Mouse (Mus musculus) heart, embryonic 16.5 days (tissue): Measurements from ENCODE around the gene Rcbtb2. TPM values are rescaled to one million over a fixed set of nuclear protein-coding genes. Genes with fewer than 3 reads are reported as not detected.
A peak's percentile ranks its signal among the peaks of the same experiment; 100 is the strongest.

ENCODE experiments used
- ATAC-seq: fragments of 200-750 bp; cut with Nextera tagmentation; replicated peaks from 2 replicates; pipeline ENCODE4 v1.8.0; 2017; ENCODE audit warnings: moderate number of reproducible peaks; ENCODE audit not compliant: insufficient read depth, low FRiP score; ENCODE audit errors: extremely low read depth
- H3K27ac ChIP-seq: fragments of 300-500 bp; sonication (generic); 2 replicates; pipeline ENCODE4 v1.5.1; 2014; ENCODE audit warnings: mild to moderate bottlenecking, low read length, control low read depth, moderate library complexity
- H3K27me3 ChIP-seq: fragments of 300-500 bp; sonication (generic); 2 replicates; pipeline ENCODE4 v1.6.1; 2014; ENCODE audit warnings: low read length, mixed read lengths; ENCODE audit not compliant: control insufficient read depth, insufficient read depth
- H3K36me3 ChIP-seq: fragments of 300-500 bp; sonication (generic); 2 replicates; pipeline ENCODE4 v1.6.1; 2014; ENCODE audit not compliant: control insufficient read depth, insufficient read depth
- H3K4me1 ChIP-seq: fragments of 300-500 bp; sonication (generic); 2 replicates; pipeline ENCODE4 v1.6.1; 2014; ENCODE audit warnings: low read length, mixed read lengths; ENCODE audit not compliant: control insufficient read depth, insufficient read depth
- H3K4me2 ChIP-seq: fragments of 300-500 bp; sonication (generic); 2 replicates; pipeline ENCODE4 v1.6.1; 2014; ENCODE audit warnings: low read depth, mild to moderate bottlenecking, control low read depth, low read length
- H3K4me3 ChIP-seq: fragments of 300-500 bp; sonication (generic); 2 replicates; pipeline ENCODE4 v1.5.1; 2014; ENCODE audit warnings: mild to moderate bottlenecking, control low read depth, low read length
- H3K9ac ChIP-seq: fragments of 300-500 bp; sonication (generic); 2 replicates; pipeline ENCODE4 v1.6.1; 2014; ENCODE audit warnings: low read length, control low read depth
- H3K9me3 ChIP-seq: fragments of 300-500 bp; sonication (generic); replicated peaks from 2 replicates; pipeline ENCODE4 v1.6.1; 2016; ENCODE audit warnings: low read length; ENCODE audit not compliant: control insufficient read depth
- WGBS: fragments of 180-500 bp; shearing (Covaris S2); extraction: QIAGEN DNeasy Blood & Tissue Kit; methylation state at CpG from one replicate; pipeline ENCODE4 v1.1.7; 2014; 5-methylcytosine and 5-hydroxymethylcytosine counted together
- microRNA counts: library from miRNA; unstranded; fragments of <30 nt; microRNA quantifications from one replicate; lab custom pipeline; 2016
- microRNA-seq: library from miRNA; unstranded; fragments of <30 nt; microRNA quantifications from one replicate; pipeline ENCODE4, GENCODE M21; 2017
- polyA plus RNA-seq: library from polyadenylated mRNA; unstranded; fragments of >200 nt; fragmentation: Nextera tagmentation; extraction: Ambion mirVana; gene quantifications from 2 replicates; pipeline ENCODE4 v1.2.1, GENCODE M21; 2015

Rcbtb2 gene
- polyA plus RNA-seq, 1 experiment from 2014 or later: 77.3 TPM

DNA sequence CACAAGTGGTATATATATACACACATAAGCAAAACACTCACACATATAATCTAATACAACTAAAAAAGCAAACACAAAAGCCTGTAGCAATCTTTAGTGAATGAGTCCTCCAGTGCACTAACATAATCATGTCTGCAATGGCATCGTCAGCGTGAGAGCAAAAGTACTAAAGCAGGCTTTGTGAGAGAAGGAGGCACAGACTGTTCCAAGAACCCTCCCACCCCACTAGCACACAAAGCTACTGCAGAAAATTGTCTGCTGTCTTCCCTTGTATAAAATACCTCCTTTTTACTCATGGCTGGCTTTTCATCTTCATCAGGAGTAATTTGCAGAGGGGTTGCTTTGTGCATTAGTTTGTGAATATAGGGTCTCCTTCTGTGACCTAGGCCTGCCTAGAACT lies 129.4 kb downstream of the Rcbtb2 start:
- H3K36me3 ChIP-seq: no peaks in the 10 kb centered on the region
- no peak overlapping the region for H3K4me3 ChIP-seq
- H3K9ac ChIP-seq: no peak overlapping the region
- 85% methylated on average over 2 of the region's 2 CpGs for WGBS
- no peaks in the 10 kb centered on the region for H3K27me3 ChIP-seq
- no peak for ATAC-seq
- H3K9me3 ChIP-seq: no peaks in the 10 kb centered on the region
- H3K27ac ChIP-seq: no peak overlapping the region; the same call in 1 of the 2 replicates
- no peaks in the 10 kb centered on the region for H3K4me1 ChIP-seq
- H3K4me2 ChIP-seq: no peak overlapping the region

DNA sequence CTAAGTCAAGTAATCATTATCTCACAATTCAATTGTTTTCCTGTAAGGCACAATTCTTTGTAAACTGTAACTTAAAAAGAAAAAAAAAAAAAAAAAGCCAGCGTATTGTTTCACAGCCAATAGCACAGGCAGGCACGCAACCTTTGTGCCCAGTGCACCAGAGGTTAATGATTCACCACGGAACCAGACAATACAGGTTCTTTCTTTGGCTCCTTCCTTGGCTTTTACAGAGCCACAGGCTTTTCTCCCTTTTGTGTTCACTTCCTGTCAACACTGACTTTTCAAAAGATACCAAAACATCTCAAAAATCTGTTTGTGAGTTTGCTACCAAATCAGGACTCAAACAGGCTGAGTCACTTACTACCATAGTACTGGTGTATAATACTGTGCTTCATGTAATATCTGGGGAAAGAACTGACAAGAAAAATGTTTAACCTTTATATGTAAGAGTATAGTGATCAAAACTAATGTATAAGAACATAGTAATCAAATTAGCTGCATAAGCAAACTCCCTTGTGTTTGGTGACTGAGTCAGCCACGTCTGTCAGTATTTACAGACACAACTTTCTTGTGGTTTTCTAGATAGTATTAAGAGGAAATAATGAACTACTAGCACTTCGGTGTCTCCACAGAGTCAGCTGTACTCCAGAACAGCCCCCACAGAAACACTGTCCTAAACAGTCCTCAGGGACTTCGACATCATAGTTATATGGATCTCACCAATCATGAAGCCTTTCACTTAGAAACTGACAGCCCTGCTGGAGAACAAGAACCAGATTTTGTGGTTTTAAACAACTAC lies 130.8 kb downstream of the Rcbtb2 start:
- H3K4me2 ChIP-seq: no peak overlapping the region
- no peak for ATAC-seq
- H3K27ac ChIP-seq: no peak overlapping the region
- H3K27me3 ChIP-seq: no peaks in the 10 kb centered on the region
- WGBS: 63% methylated on average over 6 of the region's 6 CpGs
- no peak overlapping the region for H3K4me3 ChIP-seq
- H3K9ac ChIP-seq: no peak overlapping the region
- H3K36me3 ChIP-seq: no peaks in the 10 kb centered on the region
- no peaks in the 10 kb centered on the region; the same call in 1 of the 2 replicates for H3K4me1 ChIP-seq
- H3K9me3 ChIP-seq: no peaks in the 10 kb centered on the region

DNA sequence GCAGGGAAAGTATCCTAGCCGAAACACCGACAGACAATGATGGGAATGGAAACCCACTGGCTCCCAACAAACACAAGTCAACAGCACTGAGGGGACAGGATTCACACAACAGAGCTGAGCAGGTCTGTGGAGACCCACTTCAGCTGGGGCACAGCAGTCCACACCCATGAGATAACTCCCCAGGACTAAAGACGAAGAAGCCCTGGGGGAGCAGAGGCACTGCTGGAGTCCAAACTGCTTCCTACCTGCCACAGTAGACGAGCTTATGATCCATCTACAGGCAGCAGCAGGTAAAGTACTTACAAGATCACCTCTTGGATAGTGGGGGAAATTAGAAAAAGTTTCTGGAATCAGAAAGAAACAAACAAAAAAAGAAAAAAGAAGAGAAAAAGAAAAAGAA lies 131.6 kb downstream of the Rcbtb2 start:
- H3K4me1 ChIP-seq: no peaks in the 10 kb centered on the region; the same call in 1 of the 2 replicates
- H3K9ac ChIP-seq: no peak overlapping the region
- no peak overlapping the region for H3K27ac ChIP-seq
- no peaks in the 10 kb centered on the region for H3K27me3 ChIP-seq
- no peak for ATAC-seq
- H3K4me3 ChIP-seq: no peak overlapping the region
- no peaks in the 10 kb centered on the region for H3K36me3 ChIP-seq
- no peaks in the 10 kb centered on the region for H3K9me3 ChIP-seq
- H3K4me2 ChIP-seq: no peak overlapping the region
- 77% methylated on average over 4 of the region's 4 CpGs for WGBS

DNA sequence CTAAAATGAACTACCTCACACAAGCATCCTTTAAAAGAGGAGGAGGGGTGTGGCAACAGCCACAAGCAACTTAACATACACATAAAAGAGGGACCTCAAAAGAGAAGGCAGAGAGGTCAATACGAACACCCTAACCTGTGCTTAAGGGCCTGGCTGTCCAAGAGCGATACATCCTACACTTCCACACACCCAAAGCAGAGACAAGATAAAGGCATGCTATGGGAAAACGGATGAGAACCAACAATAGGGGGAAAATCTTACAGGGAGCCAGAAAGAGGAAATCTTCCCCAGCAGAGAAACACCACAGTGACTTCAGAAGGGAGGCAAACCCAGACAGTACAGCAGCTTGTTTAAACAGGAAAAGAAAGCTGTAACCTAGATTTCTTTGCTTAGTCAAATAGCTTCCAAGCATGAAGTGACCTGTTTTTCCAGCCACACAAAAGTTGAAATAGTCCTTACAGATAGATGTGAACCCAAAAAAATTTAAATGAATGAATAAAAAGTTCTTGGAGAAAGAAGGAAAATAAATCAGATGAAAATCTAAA lies 132.7 kb downstream of the Rcbtb2 start:
- peak overlapping the region; percentile 53; the same call in 1 of the 2 replicates for H3K27ac ChIP-seq
- no peak overlapping the region for H3K4me2 ChIP-seq
- H3K9ac ChIP-seq: no peak overlapping the region
- H3K9me3 ChIP-seq: no peaks in the 10 kb centered on the region
- H3K4me3 ChIP-seq: no peak overlapping the region
- no peaks in the 10 kb centered on the region for H3K27me3 ChIP-seq
- no peaks in the 10 kb centered on the region; the same call in 1 of the 2 replicates for H3K4me1 ChIP-seq
- WGBS: 58% methylated on average over 3 of the region's 3 CpGs
- H3K36me3 ChIP-seq: no peaks in the 10 kb centered on the region
- no peak for ATAC-seq

DNA sequence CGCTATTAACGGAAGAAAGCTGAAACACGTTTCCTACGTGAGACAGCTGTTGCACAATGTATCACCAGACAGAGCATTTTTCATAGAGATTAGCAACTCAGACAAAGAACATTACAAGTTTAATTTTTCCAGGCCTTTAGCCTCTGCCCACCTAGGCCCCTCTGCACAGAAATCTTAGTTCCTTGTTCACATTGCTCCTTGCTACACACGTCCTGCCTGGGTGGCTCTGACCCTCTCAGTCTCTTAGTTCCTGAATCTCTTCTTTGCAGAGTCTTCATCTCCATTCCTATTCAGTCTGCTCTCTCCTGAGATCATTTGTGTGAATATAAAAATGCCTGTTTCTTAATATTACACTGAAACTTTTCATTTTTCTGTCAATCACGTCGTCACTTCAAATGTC lies 134.5 kb downstream of the Rcbtb2 start:
- no peak for ATAC-seq
- Histone ChIP-seq H3K27me3 (no peaks in the 10 kb centered on the region), H3K9ac (no peak overlapping the region), H3K4me2 (no peak overlapping the region), H3K9me3 (no peaks in the 10 kb centered on the region), H3K36me3 (peaks cover 3% of the 10 kb centered on the region; the same call in 1 of the 2 replicates), H3K27ac (no peak overlapping the region), H3K4me1 (no peaks in the 10 kb centered on the region; the same call in 1 of the 2 replicates), H3K4me3 (no peak overlapping the region)
- WGBS: 65% methylated on average over 7 of the region's 7 CpGs

MicroRNAs within 50 kb of the gene (microRNA counts, 519-probe panel; counts per million panel counts)
- not detected for microRNA mmu-miR-687 (lab: Ali Mortazavi, UCI)

Small RNA genes lying within 50 kb of the gene (microRNA-seq; reads per million reads assigned to microRNA genes)
- gene Mir687: not detected

Other genes starting within 250 kb of the Rcbtb2 start
- gene Cysltr2, start 73.9 kb upstream of the Rcbtb2 start, polyA plus RNA-seq: 0.91 and 2.0 TPM in 2 replicates
- gene Lpar6, start 114.9 kb downstream of the Rcbtb2 start, polyA plus RNA-seq: 7.5 and 9.4 TPM in 2 replicates
- 12.2 and 16.0 TPM in 2 replicates for gene Rb1, start 202.8 kb downstream of the Rcbtb2 start, polyA plus RNA-seq